Mouse (Mus musculus): Measurements from ENCODE around the gene Car9. TPM values are rescaled to one million over a fixed set of nuclear protein-coding genes. Genes with fewer than 3 reads are reported as not detected.

Gene Car9
- total RNA-seq, 2 experiments from 2014 or later: 2.2 to 2.7 TPM

- no peak for DNase-seq
Measured at GRCm38 (mm10) chr4:43493846-43494240, 12.9 kb upstream of the Car9 start.

GRCm38 (mm10) chr4:43496587-43496986 lies 10.2 kb upstream of the Car9 start:
- no peak for DNase-seq

- no peak for DNase-seq
Measured at GRCm38 (mm10) chr4:43497405-43497804, 9.4 kb upstream of the Car9 start.

- DNase-seq: no peak
Measured at GRCm38 (mm10) chr4:43497946-43498345, 8.8 kb upstream of the Car9 start.

DNA sequence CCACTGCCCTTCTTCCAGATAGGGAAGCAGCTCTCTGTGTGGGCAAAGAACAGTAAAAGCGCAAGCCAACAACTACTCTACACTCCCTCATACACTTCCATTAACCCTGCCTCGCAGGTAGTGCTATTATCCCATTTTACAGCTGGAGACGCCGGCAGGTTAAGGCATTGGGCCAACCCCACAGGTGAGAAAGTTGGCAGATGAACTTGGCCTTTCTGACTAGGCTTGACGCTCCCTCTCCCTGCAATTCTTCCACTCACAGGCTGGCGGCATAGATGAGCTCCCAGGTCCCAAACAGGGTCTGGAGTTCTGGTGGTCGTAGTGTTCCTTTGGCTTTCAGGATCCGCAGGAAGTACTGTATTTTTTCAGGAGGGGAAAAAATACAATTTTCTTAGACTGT lies 7.8 kb upstream of the Car9 start:
- no peak for DNase-seq

DNA sequence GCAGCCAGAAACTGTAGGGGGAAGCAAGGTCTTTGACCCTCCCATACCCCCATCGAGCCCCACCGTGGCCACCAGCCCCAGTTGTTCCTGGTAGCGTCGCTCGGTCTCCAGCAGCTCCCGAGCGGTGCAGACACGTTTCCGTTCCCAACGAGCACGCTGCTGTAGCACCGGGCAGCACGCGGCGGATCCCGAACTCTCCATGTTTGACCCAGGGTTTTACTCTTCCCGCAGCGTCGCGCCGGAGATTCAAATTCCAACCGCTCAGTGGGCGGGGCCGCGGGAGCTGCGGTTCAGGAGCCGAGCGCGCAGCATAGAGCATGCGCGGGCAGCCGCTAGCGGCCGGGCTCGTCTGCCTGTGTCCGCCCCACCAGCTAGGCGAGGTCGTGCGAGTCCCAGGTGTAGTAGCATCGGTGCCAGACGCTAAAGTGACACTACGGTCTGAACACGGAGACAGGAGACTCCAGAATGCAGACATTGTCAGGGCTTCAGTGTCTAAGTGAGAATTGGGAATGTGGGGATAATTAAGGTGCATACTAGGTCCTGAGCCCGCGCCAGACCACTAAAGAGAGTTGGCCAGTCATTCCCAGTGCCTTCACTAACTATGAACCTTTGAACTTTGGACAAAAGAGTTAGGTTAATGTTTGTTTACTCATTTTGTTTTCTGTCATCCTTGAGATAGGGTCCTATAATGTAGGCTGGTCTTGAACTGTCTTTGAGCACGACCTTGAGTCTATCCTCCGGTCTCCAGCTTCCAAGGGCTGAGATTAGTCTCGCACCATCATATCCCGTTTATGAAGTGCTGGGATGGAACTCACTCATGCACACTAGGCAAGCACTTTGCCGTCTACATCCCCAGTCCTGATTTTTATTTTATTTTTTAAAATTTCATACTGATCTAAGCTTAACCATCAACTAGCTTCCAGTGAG lies 7.1 kb upstream of the Car9 start, which contains the start of gene Arhgef39:
Gene Arhgef39, minus strand, starts transcription at position 289 of the 927 bp plus-strand sequence.
- peak; percentile 76 for DNase-seq

DNA sequence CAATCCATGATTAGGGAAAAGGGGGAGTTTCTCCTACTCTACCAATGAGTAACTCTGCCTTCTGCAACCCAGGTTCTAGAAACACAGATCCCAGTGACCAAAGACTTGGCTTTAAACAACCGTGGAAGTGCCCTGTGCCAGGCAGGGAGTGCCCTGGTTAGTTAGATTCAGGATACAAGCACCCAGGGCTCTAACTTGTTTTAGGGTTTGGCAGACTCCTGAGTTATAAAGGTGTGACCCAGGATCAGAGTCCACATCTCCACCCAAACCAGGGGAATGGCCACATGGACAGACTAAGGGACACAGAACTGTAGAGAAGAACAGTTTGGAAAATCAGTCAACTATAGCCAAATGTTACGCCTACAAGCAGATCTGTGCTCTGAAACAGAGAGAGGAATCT lies 3.7 kb upstream of the Car9 start:
- no peak for DNase-seq

GRCm38 (mm10) chr4:43503506-43503905 lies 3.3 kb upstream of the Car9 start:
- DNase-seq: no peak

- DNase-seq: no peak
Measured at GRCm38 (mm10) chr4:43504269-43504668, 2.5 kb upstream of the Car9 start.

DNA sequence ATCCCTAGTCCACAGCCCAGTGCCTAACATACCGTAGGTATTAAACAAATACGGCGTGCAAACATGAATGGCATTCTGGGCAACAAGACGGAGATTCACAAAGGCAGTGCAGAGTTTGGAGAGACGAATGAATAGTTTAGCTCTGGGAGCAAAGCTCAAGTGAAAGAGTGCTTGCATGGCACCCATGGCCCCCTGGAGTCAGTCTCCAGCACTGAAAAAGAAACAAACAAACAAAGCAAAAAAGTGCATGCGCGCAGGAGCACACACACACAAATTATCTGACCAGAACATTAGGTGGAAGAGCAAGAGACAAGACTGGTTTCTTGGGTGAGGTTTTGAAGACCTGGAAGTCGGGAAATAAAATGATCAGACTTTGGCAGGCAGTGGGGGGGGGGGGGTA lies 692 bp upstream of the Car9 start:
- DNase-seq: no peak

DNA sequence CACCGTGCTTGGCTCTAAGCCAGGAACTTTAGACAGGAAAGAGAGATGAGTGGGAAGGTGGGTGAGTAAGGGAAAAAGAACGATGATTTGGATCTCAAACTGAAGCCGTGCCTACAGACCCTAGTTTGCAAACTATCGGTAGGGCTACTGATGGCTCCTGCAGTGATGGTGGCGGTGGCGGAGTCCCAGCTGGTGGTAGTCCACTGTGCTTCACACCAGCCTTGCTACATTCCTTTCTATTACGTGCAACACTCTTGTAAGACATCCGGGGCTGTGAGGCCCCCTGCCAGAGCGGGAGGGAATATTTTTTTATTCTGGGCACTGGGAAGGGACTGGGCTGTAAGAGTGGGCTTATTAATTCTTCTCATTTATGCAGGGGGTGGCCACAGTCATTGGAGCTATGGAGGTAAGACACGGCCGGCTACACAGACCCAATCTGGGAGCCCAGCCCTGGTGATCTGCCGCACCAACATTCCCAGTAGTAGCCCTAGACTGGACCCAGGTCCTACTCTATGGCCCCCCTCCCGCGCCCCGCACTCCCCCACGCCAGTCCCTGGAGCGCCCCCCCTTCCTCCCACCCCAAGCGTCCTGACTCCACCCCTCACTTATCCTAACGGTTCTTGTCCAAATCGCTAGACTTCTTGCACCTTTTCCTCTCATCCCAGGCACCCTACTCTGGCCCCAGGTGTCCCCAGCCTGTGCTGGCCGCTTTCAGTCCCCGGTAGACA lies 1.3 kb downstream of the Car9 start:
- no peak for DNase-seq

GRCm38 (mm10) chr4:43508666-43508997 lies 1.9 kb downstream of the Car9 start:
- no peak for DNase-seq

- no peak for DNase-seq
Measured at GRCm38 (mm10) chr4:43509109-43509508, 2.3 kb downstream of the Car9 start.

DNA sequence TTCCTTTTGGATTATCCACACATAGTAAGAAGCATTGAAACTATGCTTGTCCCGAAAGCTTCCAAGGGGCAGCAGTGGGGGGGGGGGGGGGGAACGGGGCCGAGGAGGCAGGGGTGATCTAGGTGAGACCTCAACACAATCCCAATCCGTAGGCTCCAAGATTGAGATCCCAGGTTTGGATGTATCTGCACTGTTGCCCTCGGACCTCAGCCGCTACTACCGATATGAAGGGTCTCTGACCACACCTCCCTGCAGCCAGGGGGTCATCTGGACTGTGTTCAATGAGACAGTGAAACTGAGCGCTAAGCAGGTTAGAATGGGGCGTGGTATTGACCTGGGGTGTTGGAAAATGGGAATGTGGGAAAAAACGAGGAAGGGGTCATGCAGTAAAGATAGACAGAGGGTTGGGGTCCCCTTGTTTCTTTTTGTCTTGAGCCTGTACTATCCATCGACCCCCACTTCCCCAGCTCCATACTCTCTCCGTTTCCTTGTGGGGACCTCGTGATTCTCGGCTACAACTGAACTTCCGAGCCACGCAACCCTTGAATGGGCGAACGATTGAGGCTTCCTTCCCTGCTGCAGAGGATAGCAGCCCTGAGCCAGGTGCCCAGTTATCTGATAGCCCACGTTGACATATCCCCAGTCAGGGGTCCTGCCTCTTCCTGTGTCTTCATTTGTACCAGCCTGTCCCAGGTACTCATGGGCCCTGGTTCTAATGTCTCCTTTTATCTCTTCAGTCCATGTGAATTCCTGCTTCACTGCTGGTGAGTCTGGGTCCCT lies 5.1 kb downstream of the Car9 start:
- DNase-seq: no peak

- DNase-seq: no peak
Measured at GRCm38 (mm10) chr4:43512653-43513052, 5.9 kb downstream of the Car9 start.

- no peak for DNase-seq
Measured at GRCm38 (mm10) chr4:43513300-43513699, 6.5 kb downstream of the Car9 start.

GRCm38 (mm10) chr4:43513791-43514190 lies 7.0 kb downstream of the Car9 start:
- DNase-seq: no peak

GRCm38 (mm10) chr4:43515764-43516708 lies 9.3 kb downstream of the Car9 start:
- no peak for DNase-seq

DNA sequence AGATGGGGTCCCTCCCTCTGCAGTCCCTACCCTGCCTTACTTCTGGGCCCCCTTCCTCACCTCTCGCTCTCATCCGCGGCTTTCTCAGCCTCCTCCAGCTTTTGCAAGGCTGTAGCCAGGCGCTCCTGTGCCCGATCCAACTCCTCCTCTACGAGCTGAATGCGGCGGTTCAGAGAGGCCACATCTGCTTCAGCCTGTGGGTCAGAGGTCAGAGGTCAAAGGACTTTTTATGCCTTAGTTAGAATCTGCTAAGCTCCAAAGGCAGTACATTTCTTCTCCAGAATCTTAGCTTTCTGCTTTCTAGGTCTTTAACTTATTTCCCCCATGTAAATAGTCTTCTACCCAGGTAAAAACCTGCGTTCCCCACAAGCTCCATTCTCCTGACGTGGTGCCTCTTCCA lies 12.8 kb downstream of the Car9 start:
- no peak for DNase-seq

DNA sequence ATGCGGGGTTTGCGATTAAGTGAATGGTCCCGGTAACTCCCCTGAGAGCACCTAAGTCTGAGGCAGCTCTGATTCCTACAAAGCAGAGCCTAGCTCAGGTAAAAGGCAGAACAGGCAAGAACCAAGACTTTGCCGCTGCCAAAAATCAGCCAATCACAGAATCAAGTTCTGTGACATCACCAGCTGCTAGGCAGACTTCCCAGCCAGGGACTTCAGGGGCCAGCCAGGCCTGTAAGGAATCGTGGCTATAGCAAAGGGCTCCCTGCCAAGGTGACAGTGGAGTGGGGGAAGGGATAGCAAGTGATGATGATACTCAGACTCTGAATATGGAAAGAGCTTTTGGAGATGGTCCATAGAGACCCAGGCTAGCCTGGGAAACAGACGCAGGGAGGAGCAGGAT lies 13.2 kb downstream of the Car9 start:
- DNase-seq: peak; percentile 82

- no peak for DNase-seq
Measured at GRCm38 (mm10) chr4:43527880-43528279, 21.1 kb downstream of the Car9 start.

- DNase-seq: no peak
Measured at GRCm38 (mm10) chr4:43528487-43528886, 21.7 kb downstream of the Car9 start.
